Mouse (Mus musculus): ENCODE data around the gene Nrbp1. TPM values are rescaled to one million over a fixed set of nuclear protein-coding genes. Genes with fewer than 3 reads are reported as not detected.

The Nrbp1 gene
- polyA plus RNA-seq (2017; shearing (Covaris generic)), result 182 TPM

DNA sequence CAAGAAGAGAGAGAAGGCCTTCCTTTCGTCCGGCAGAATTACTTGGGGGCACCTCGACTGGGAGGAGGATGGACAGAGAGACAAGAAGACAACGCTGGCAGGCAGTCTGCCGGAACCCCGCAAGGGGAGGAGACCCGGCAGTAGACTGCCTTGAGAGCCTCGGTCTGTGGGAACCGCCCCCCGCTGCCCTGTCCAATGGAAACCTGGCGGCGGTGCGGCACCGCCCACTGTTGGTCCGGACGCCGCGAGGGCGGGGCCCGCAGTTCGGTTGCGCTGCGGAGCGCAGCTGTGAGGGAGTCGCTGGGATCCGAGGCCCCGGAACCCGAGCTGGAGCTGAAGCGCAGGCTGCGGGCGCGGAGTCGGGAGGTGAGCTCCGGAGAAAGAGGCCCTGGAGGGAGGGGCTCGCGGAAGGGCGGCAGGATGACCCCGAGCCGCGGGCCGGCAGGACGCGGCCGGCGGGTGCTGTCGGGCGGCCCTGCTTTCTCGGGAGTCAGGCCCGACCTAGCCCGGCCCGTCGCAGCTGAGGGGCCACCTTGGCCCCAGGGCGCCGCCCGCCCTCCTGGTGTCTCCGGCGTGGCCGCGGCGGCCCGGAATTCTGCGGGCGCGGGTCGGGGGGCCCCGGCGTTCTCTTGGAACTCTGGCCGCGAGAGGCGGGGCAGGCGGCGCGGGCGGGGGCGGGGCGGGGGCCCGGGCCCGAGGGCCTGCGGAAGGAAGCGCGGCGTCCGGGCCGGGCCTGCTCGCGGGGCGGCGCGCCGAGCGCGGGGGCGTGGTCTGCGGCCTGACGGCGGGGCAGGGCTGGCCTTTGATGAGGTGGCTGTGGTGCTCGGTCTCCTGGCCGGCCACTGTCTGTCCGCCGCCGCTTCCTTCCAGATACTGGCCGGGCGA lies at the start of gene Nrbp1, which contains the start of gene Gm9970:
Gene Nrbp1 (plus strand): TSS at position 228 of the 885 bp plus-strand sequence.
Gene Gm9970 (minus strand): TSS at position 596 of the 885 bp plus-strand sequence.

GRCm38 (mm10) chr5:31192939-31193630 lies 47.6 kb upstream of the Nrbp1 start, which contains the start of the genes Snx17 and Eif2b4:
Gene Snx17, plus strand, starts transcription at chr5:31193227.
Gene Eif2b4, minus strand, starts transcription at chr5:31193430.

DNA sequence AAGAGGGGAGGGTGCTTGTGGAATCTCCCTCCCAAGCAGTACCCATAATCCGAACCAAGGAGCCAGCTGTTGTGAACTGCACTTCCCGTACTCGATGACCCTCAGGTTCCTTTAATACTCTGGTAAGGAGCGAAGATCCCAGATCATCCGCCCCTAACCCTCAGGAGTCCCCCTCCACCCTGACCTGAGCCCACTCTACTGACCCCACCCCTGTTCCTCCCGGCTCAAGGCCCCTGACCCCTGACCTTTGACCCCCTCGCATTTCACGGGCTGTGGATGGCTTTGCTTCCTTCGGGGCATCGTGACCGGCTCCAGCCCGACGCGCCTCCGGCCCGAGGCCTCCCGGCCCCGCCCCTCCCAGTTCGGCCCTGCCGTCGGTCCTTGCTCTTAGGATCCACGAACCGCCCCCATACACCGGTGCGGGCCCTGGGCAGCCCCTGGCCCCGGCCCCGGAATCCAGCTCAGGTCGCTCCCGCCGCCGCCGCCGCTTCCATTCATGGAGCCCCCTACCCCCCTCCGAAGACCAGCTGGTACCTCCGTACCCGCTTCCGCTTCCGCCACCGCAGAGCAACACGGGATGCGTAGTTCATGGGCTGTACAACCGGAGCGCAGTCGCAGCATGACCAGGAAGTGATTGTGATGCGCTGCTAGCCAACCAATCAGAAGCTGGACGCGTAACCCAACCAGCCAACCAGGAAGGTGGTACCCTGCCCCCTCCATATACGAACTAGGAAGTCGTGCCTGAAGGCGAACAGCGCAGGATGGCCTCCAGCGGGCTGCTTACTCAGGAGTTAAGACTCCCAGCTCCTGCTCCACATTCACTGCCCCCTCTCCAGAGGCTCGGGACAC lies 38.7 kb upstream of the Nrbp1 start, which contains the start of gene Zfp513:
Gene Zfp513 (minus strand): TSS at position 562 of the 849 bp plus-strand sequence.

GRCm38 (mm10) chr5:31220448-31221303 lies 20.0 kb upstream of the Nrbp1 start, which contains the start of gene Ppm1g:
Gene Ppm1g, minus strand, starts transcription at chr5:31220687.

GRCm38 (mm10) chr5:31251541-31252101 lies 11.0 kb downstream of the Nrbp1 start, which contains the start of gene Krtcap3:
Gene Krtcap3, plus strand, starts transcription at chr5:31251691.

DNA sequence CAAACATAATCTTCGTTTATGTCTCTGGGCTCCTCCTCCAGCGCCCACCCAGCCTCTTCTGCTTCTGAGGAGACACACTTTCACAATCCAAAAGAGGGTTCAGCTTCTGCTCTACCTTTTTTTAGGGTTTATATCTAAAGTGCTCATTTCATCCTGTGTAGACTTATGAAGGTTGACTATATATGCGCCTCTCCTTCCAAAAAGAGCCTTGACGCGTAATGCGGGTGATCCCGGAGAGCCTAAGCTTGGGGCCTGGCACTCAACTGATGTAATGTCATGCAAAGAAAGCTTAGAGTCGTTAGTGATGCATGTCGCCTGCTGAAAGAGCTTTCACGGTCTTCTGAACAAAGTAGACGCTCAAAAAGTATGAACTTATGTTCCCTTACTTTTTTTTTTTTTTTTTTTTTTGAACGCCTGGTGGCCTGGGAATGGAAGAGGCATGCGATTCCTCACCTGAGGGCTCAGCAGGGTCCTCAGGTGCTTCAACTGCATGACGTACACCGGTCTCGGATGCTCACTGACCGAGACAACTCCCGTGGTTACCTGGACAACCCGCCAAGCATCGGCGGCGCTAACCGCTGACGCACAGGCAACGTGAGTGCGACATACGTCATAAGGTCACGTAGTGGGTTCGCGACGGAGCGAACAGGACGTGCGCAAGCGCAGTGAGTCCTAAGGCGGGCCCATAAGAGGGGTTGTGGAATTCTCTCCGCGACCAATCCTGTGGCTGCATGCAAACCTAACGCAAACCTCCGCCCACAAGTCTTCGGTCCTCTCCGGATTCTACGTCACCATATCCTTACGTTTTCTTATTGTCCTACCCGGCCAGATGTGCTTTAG lies 50.1 kb downstream of the Nrbp1 start, which contains the start of gene Ift172:
Gene Ift172 (minus strand): TSS at position 596 of the 840 bp plus-strand sequence.

DNA sequence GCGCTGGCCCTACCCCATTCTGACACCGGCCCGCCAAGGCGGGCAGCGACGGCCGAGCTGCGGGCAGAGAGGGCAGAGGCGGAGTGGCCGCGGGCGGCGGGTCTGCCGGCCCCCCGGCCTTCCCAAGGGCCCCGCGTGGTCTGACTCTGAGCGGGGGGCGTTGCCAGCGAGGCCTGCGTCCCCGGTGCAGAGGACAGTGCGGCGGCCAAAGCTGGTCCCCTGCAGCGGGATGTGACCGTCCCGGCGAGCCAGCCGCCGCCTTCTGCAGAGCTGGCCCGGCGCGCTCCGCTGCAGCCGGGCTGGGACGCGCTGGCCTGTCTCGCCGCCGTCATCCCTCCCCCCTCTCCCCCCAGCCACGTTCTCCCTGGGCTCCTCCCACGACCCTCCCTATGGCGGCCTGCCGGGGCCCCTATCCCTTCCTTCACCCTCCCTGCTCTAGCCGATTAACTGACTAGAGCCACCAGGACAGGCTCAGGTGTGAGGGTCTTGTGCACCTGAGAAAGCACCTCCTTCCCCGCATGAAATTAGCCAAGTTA lies 55.0 kb downstream of the Nrbp1 start, which contains the start of gene Fndc4:
Gene Fndc4 (minus strand): TSS at position 475 of the 536 bp plus-strand sequence.

GRCm38 (mm10) chr5:31297047-31297757 lies 56.5 kb downstream of the Nrbp1 start, which contains the start of gene Gckr:
Gene Gckr, plus strand, starts transcription at chr5:31297443.

Other genes with a start within 250 kb of the Nrbp1 start
- 96.1 TPM for gene Atraid, start 192.6 kb upstream of the Nrbp1 start, polyA plus RNA-seq (2017; shearing (Covaris generic))
- 8.9 TPM for gene Slc5a6, start 191.9 kb upstream of the Nrbp1 start, polyA plus RNA-seq (2017; shearing (Covaris generic))
- 29.4 TPM for gene Cad, start 186.1 kb upstream of the Nrbp1 start, polyA plus RNA-seq (2017; shearing (Covaris generic))
- not detected for gene Dnajc5g, start 134.6 kb upstream of the Nrbp1 start, polyA plus RNA-seq (2017; shearing (Covaris generic))
- gene Slc30a3, start 132.6 kb upstream of the Nrbp1 start, polyA plus RNA-seq (2017; shearing (Covaris generic)), result not detected
- gene Trim54, start 124.2 kb upstream of the Nrbp1 start, polyA plus RNA-seq (2017; shearing (Covaris generic)), result not detected
- not detected for gene Ucn, start 102.0 kb upstream of the Nrbp1 start, polyA plus RNA-seq (2017; shearing (Covaris generic))
- gene Mpv17, start 86.6 kb upstream of the Nrbp1 start, polyA plus RNA-seq (2017; shearing (Covaris generic)), result 39.5 TPM
- 2.0 TPM for gene Gm29609, start 61.0 kb upstream of the Nrbp1 start, polyA plus RNA-seq (2017; shearing (Covaris generic))
- 90.6 TPM for gene Gtf3c2, start 60.7 kb upstream of the Nrbp1 start, polyA plus RNA-seq (2017; shearing (Covaris generic))
- gene Snx17, start 47.6 kb upstream of the Nrbp1 start, polyA plus RNA-seq (2017; shearing (Covaris generic)), result 125 TPM
- 85.0 TPM for gene Eif2b4, start 47.4 kb upstream of the Nrbp1 start, polyA plus RNA-seq (2017; shearing (Covaris generic))
- 25.6 TPM for gene Zfp513, start 38.6 kb upstream of the Nrbp1 start, polyA plus RNA-seq (2017; shearing (Covaris generic))
- 139 TPM for gene Ppm1g, start 20.2 kb upstream of the Nrbp1 start, polyA plus RNA-seq (2017; shearing (Covaris generic))
- 1.2 TPM for gene Gm9970, start 368 bp downstream of the Nrbp1 start, polyA plus RNA-seq (2017; shearing (Covaris generic))
- gene Krtcap3, start 10.8 kb downstream of the Nrbp1 start, polyA plus RNA-seq (2017; shearing (Covaris generic)), result 74.3 TPM
- 10.3 TPM for gene Ift172, start 50.3 kb downstream of the Nrbp1 start, polyA plus RNA-seq (2017; shearing (Covaris generic))
- gene Fndc4, start 55.2 kb downstream of the Nrbp1 start, polyA plus RNA-seq (2017; shearing (Covaris generic)), result 0.35 TPM
- gene Gckr, start 56.6 kb downstream of the Nrbp1 start, polyA plus RNA-seq (2017; shearing (Covaris generic)), result 0.38 TPM
- 57.8 TPM for gene Zfp512, start 211.6 kb downstream of the Nrbp1 start, polyA plus RNA-seq (2017; shearing (Covaris generic))
- 0.18 TPM for gene 4930548H24Rik, start 244.9 kb downstream of the Nrbp1 start, polyA plus RNA-seq (2017; shearing (Covaris generic))

Measured in CD4-positive, CD25-positive, alpha-beta regulatory T cell (primary cell).